Mouse (Mus musculus) olfactory bulb, adult 2 months (tissue): ENCODE data around the gene Fbrs. TPM values are rescaled to one million over a fixed set of nuclear protein-coding genes. Genes with fewer than 3 reads are reported as not detected.
"Not testable (repeated sequence)": the region's sequence is repeated elsewhere in the genome, so short reads cannot be mapped to it uniquely, and the experiment has no call there.

ENCODE experiments used
- H3K27ac ChIP-seq: fragments of 200-500 bp; 2 replicates; pipeline ENCODE4 v1.5.1; 2012; ENCODE audit warnings: low read depth, low read length; ENCODE audit not compliant: insufficient read depth
- H3K4me1 ChIP-seq: fragments of 200-500 bp; 2 replicates; pipeline ENCODE4 v1.6.1; 2012; ENCODE audit warnings: low read length; ENCODE audit not compliant: control insufficient read depth, insufficient read depth
- H3K4me3 ChIP-seq: fragments of 200-500 bp; 2 replicates; pipeline ENCODE4 v1.5.1; 2012; ENCODE audit warnings: mild to moderate bottlenecking, low read depth, low read length, moderate library complexity; ENCODE audit not compliant: insufficient read depth
- CTCF ChIP-seq: fragments of 200-500 bp; IDR thresholded peaks from 2 replicates; pipeline ENCODE4 v1.5.1; 2012; ENCODE audit warnings: low read depth, mild to moderate bottlenecking, low read length, moderate library complexity; ENCODE audit not compliant: insufficient read depth
- POLR2A ChIP-seq: fragments of 200-500 bp; IDR thresholded peaks from 2 replicates; pipeline ENCODE4 v1.6.1; 2012; ENCODE audit warnings: mild to moderate bottlenecking, low read depth, low read length, moderate library complexity; ENCODE audit not compliant: insufficient read depth
- WGBS: fragments of 180-500 bp; shearing (Covaris S2); methylation state at CpG from one replicate; pipeline ENCODE4 v1.1.7; 2018; 5-methylcytosine and 5-hydroxymethylcytosine counted together
- polyA plus RNA-seq: library from polyadenylated mRNA; stranded (reverse); fragments of >200 nt; gene quantifications from 2 replicates; pipeline ENCODE4 v1.2.4, GENCODE M21; 2012; ENCODE audit warnings: low replicate concordance; ENCODE audit not compliant: missing spikeins, insufficient read depth, insufficient read length

Fbrs gene
- not detected in 2 replicates for polyA plus RNA-seq

- WGBS, result under 1% methylated on average over 62 of the region's 62 CpGs
- peaks cover 11% of the 10 kb centered on the region; the same call in 1 of the 2 replicates for H3K4me1 ChIP-seq
- TF ChIP-seq CTCF, result no peak
- peak; percentile 28; the same call in 1 of the 2 replicates for TF ChIP-seq POLR2A
- H3K4me3 ChIP-seq, result peak within 1 kb of the TSS; percentile 92
- H3K27ac ChIP-seq, result peak within 1 kb of the TSS; percentile 98
Measured at GRCm38 (mm10) chr7:127478635-127479317, at the start of gene Fbrs. Fbrs (plus strand) TSS chr7:127479199.

GRCm38 (mm10) chr7:127435206-127435605, 43.8 kb upstream of the Fbrs start:
- 78% methylated on average over 4 of the region's 4 CpGs for WGBS
- no peak for TF ChIP-seq POLR2A
- TF ChIP-seq CTCF, result no peak
- Histone ChIP-seq H3K4me1 (no peaks in the 10 kb centered on the region), H3K4me3 (no peak overlapping the region), H3K27ac (no peak overlapping the region)

GRCm38 (mm10) chr7:127437724-127438123, 41.3 kb upstream of the Fbrs start:
- H3K27ac ChIP-seq, result no peak overlapping the region
- no peaks in the 10 kb centered on the region for H3K4me1 ChIP-seq
- WGBS, result 94% methylated on average over 3 of the region's 3 CpGs
- no peak overlapping the region for H3K4me3 ChIP-seq
- TF ChIP-seq CTCF (no peak), POLR2A (no peak)

- Histone ChIP-seq H3K4me3 (no peak overlapping the region), H3K4me1 (peaks cover 12% of the 10 kb centered on the region)
- 95% methylated on average over 20 of the region's 20 CpGs for WGBS
Measured at GRCm38 (mm10) chr7:127443976-127444375, 35.0 kb upstream of the Fbrs start.

GRCm38 (mm10) chr7:127448521-127449300, 30.3 kb upstream of the Fbrs start, which contains the start of gene Zfp689:
Zfp689 (minus strand) TSS chr7:127449158.
- peaks cover 13% of the 10 kb centered on the region for H3K4me1 ChIP-seq
- WGBS, result under 1% methylated on average over 54 of the region's 54 CpGs
- peak within 1 kb of the TSS; percentile 92 for H3K27ac ChIP-seq
- TF ChIP-seq POLR2A, result peak; percentile 37; the same call in 1 of the 2 replicates
- no peak for TF ChIP-seq CTCF
- peak within 1 kb of the TSS; percentile 94 for H3K4me3 ChIP-seq

More at GRCm38 (mm10) chr7:127443976-127444375, 35.0 kb upstream of the Fbrs start:
- no peak overlapping the region for H3K27ac ChIP-seq
- TF ChIP-seq CTCF, result no peak

GRCm38 (mm10) chr7:127449966-127450365, 29.0 kb upstream of the Fbrs start:
- WGBS, result 63% methylated on average over 7 of the region's 7 CpGs
- Histone ChIP-seq H3K27ac (no peak overlapping the region), H3K4me1 (peaks cover 6% of the 10 kb centered on the region), H3K4me3 (no peak overlapping the region)
- TF ChIP-seq CTCF, result no peak
- no peak for TF ChIP-seq POLR2A

- no peak overlapping the region for H3K4me3 ChIP-seq
- peaks cover 2% of the 10 kb centered on the region; the same call in 1 of the 2 replicates for H3K4me1 ChIP-seq
- no peak for TF ChIP-seq POLR2A
- no peak for TF ChIP-seq CTCF
- H3K27ac ChIP-seq, result no peak overlapping the region
- 96% methylated on average over 2 of the region's 2 CpGs for WGBS
Measured at GRCm38 (mm10) chr7:127453056-127453455, 25.9 kb upstream of the Fbrs start.

- Histone ChIP-seq H3K27ac (no peak overlapping the region), H3K4me1 (peaks cover 2% of the 10 kb centered on the region; the same call in 1 of the 2 replicates), H3K4me3 (no peak overlapping the region)
- WGBS, result 96% methylated on average over 7 of the region's 7 CpGs
- no peak for TF ChIP-seq POLR2A
- TF ChIP-seq CTCF, result no peak
Measured at GRCm38 (mm10) chr7:127454905-127455304, 24.1 kb upstream of the Fbrs start.

GRCm38 (mm10) chr7:127458371-127459122, 20.5 kb upstream of the Fbrs start:
- not testable (repeated sequence) for H3K27ac ChIP-seq, H3K4me1 ChIP-seq, H3K4me3 ChIP-seq
- WGBS, result 83% methylated on average over 3 of the region's 3 CpGs

GRCm38 (mm10) chr7:127459311-127459710, 19.7 kb upstream of the Fbrs start, which contains the start of gene Prr14:
Prr14 (plus strand) TSS chr7:127459611.
- WGBS, result 95% methylated on average over 8 of the region's 8 CpGs
- H3K27ac ChIP-seq, H3K4me1 ChIP-seq, H3K4me3 ChIP-seq: not testable (repeated sequence)
